Mouse (Mus musculus) myocyte (in vitro differentiated cells): ENCODE results near the gene Slc16a7.

Source experiments
- E2F4 ChIP-seq: IDR thresholded peaks from one replicate; pipeline ENCODE4 v1.6.1; 2011; ENCODE audit warnings: mild to moderate bottlenecking, control low read depth, moderate library complexity; ENCODE audit not compliant: insufficient read depth
- MAX ChIP-seq: IDR thresholded peaks from one replicate; pipeline ENCODE4 v1.6.1; 2011; ENCODE audit warnings: low read depth, mild to moderate bottlenecking, control low read depth
- POLR2A ChIP-seq: IDR thresholded peaks from one replicate; pipeline ENCODE4 v1.6.1; 2011; ENCODE audit warnings: low read depth, mild to moderate bottlenecking, control low read depth, moderate library complexity; ENCODE audit not compliant: insufficient read length
- POLR2AphosphoS2 ChIP-seq: IDR thresholded peaks from one replicate; pipeline ENCODE4 v1.6.1; 2011; ENCODE audit warnings: low read depth, control low read depth; ENCODE audit not compliant: insufficient read length
- TCF12 ChIP-seq: IDR thresholded peaks from one replicate; pipeline ENCODE4 v1.6.1; 2011; ENCODE audit warnings: mild to moderate bottlenecking, control low read depth; ENCODE audit not compliant: poor library complexity, insufficient read depth, severe bottlenecking

DNA sequence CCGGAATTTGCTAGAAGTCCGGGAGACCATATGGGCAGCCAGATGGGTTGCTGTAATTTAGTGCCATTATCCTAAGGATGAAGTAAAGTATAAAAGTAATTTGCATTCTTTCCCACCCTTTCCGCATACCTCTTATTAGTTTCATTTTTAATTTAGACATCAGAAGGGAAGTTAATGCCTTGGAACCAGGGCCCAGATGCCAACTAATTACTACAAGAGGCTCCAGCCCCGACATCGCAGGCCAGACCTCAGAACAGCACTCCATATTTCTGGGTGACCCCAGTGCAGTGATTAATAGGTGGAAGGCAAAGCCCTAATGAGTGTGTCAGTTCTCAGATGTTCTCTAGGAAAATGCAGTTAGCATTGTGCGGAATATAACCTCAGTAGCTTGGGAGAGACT is 100.7 kb downstream of the Slc16a7 start:
- TF ChIP-seq POLR2A (no peak), TCF12 (no peak), POLR2AphosphoS2 (no peak), E2F4 (no peak), MAX (no peak)
